Mouse (Mus musculus): ENCODE measurements at regions not wholly inside any gene's neighbourhood (a gene's known extent, or its start where the extent isn't known, plus 50 kb on each side); places are given as distances from the start of the nearest gene placed in this dataset.

GRCm38 (mm10) chr13:101427426-101428221 is 340.4 kb downstream of the Pik3r1 start:
- Histone ChIP-seq H3K4me3 (replicated peaks in 1 of 3; ENCODE audit: low read depth in 2 of 3, low read length in 2 of 3, poor library complexity in 1 of 3) (no peak overlapping the region), H3K4me1 (ENCODE audit: control insufficient read depth in 1 of 2, insufficient read depth in 2 of 2) (no peaks in the 10 kb centered on the region), H3K27me3 (replicated peaks) (no peaks in the 10 kb centered on the region), H3K79me2 (replicated peaks; ENCODE audit: control insufficient read depth, extremely low read depth, insufficient read depth, poor library complexity, severe bottlenecking) (no peaks in the 10 kb centered on the region), H3K9ac (ENCODE audit: insufficient read depth, low read depth) (no peak overlapping the region), H3K4me2 (ENCODE audit: insufficient read depth, low read depth, poor library complexity, severe bottlenecking) (no peak overlapping the region), H3K9me3 (replicated peaks; ENCODE audit: low read length) (no peaks in the 10 kb centered on the region), H3K36me3 (replicated peaks in 1 of 2; ENCODE audit: control insufficient read depth in 1 of 2, insufficient read depth in 1 of 2, low read length in 1 of 2) (no peaks in the 10 kb centered on the region), H3K27ac (ENCODE audit: insufficient read depth, low read depth) (no peak overlapping the region)
- no peak for DNase-seq (ENCODE audit: extremely low read depth)
- dilution Hi-C loops (cut with MboI; ENCODE audit: extremely low pct_ligation_motif_present, extremely low pct_unique_long_range_greater_than_20kb, low sequenced_read_pairs) (no loop called here), in situ Hi-C loops (cut with MboI; ENCODE audit: low pct_ligation_motif_present, low pct_unique_long_range_greater_than_20kb, low sequenced_read_pairs) (no loop called here)
- TF ChIP-seq USF2 (conservative IDR thresholded peaks at IDR 0.05; ENCODE audit: low read depth, low read length) (no peak), BHLHE40 (IDR thresholded peaks at IDR 0.05; ENCODE audit: low read depth, low read length) (no peak), USF1 (IDR thresholded peaks at IDR 0.05; ENCODE audit: low read depth, low read length) (no peak), RAD21 (IDR thresholded peaks at IDR 0.05; ENCODE audit: low read depth, low read length) (no peak), ZNF384 (IDR thresholded peaks at IDR 0.05; ENCODE audit: low read depth, low read length) (no peak), MAX (IDR thresholded peaks at IDR 0.05; ENCODE audit: low read length) (no peak), MAZ (IDR thresholded peaks at IDR 0.05; ENCODE audit: low read depth, low read length) (no peak), MXI1 (IDR thresholded peaks at IDR 0.05; ENCODE audit: low read depth, low read length) (no peak), ZC3H11A (IDR thresholded peaks at IDR 0.05; ENCODE audit: low read depth, low read length) (no peak), POLR2AphosphoS2 (IDR thresholded peaks at IDR 0.05; ENCODE audit: low read depth, low read length) (no peak), MEF2A (IDR thresholded peaks at IDR 0.05; ENCODE audit: borderline replicate concordance, low read depth, low read length) (no peak), MAFK (IDR thresholded peaks at IDR 0.05; ENCODE audit: insufficient replicate concordance, low read length) (no peak), EP300 (IDR thresholded peaks at IDR 0.05; ENCODE audit: low read length) (no peak), SMC3 (IDR thresholded peaks at IDR 0.05; ENCODE audit: low read depth, low read length) (no peak), POLR2A (IDR thresholded peaks at IDR 0.05; ENCODE audit: low read depth, low read length) (no peak), TCF12 (IDR thresholded peaks at IDR 0.05; ENCODE audit: low read depth, low read length) (no peak), NRF1 (IDR thresholded peaks at IDR 0.05; ENCODE audit: low read depth, low read length) (no peak), KAT2A (IDR thresholded peaks at IDR 0.05; ENCODE audit: insufficient replicate concordance, low read length) (no peak), NELFE (IDR thresholded peaks at IDR 0.05; ENCODE audit: low read depth, low read length) (no peak), TBP (conservative IDR thresholded peaks at IDR 0.05; ENCODE audit: low read depth, low read length) (no peak)

DNA sequence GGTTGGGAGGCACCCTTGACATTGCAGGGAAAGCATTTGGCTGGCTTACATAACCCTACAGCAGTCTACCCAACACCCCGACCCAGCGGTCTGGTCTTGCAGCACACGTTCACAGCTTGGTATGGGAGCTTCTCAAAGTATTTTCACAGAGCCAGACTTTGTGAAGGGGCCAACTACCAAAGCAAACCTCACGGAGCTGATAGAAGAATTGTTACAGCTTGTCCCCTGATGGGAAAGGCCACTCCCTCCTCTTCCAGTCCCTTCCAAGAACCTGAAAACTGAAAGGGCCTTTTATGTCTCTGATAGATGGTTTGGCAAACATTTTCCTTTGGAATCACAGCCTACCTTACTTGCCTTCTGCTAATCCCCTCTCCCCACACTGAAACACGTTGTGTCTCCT is 341.6 kb downstream of the Pik3r1 start:
- dilution Hi-C loops (cut with MboI; ENCODE audit: extremely low pct_ligation_motif_present, extremely low pct_unique_long_range_greater_than_20kb, low sequenced_read_pairs): no loop called here
- no peaks in the 10 kb centered on the region for H3K27me3 ChIP-seq (replicated peaks)
- no peak overlapping the region for H3K4me3 ChIP-seq (replicated peaks in 1 of 3; ENCODE audit: low read depth in 2 of 3, low read length in 2 of 3, poor library complexity in 1 of 3)
- H3K4me1 ChIP-seq (ENCODE audit: control insufficient read depth in 1 of 2, insufficient read depth in 2 of 2): no peaks in the 10 kb centered on the region
- H3K36me3 ChIP-seq (replicated peaks in 1 of 2; ENCODE audit: control insufficient read depth in 1 of 2, insufficient read depth in 1 of 2, low read length in 1 of 2): no peaks in the 10 kb centered on the region
- H3K9ac ChIP-seq (ENCODE audit: insufficient read depth, low read depth): no peak overlapping the region
- DNase-seq (ENCODE audit: extremely low read depth): no peak
- no peak overlapping the region for H3K4me2 ChIP-seq (ENCODE audit: insufficient read depth, low read depth, poor library complexity, severe bottlenecking)
- no peak overlapping the region for H3K27ac ChIP-seq (ENCODE audit: insufficient read depth, low read depth)
- H3K79me2 ChIP-seq (replicated peaks; ENCODE audit: control insufficient read depth, extremely low read depth, insufficient read depth, poor library complexity, severe bottlenecking): no peaks in the 10 kb centered on the region
- no peaks in the 10 kb centered on the region for H3K9me3 ChIP-seq (replicated peaks; ENCODE audit: low read length)
- TF ChIP-seq KAT2A (IDR thresholded peaks at IDR 0.05; ENCODE audit: insufficient replicate concordance, low read length): no peak
- TF ChIP-seq BHLHE40 (IDR thresholded peaks at IDR 0.05; ENCODE audit: low read depth, low read length): no peak
- TF ChIP-seq MAZ (IDR thresholded peaks at IDR 0.05; ENCODE audit: low read depth, low read length): no peak
- TF ChIP-seq MEF2A (IDR thresholded peaks at IDR 0.05; ENCODE audit: borderline replicate concordance, low read depth, low read length): no peak
- no peak for TF ChIP-seq POLR2AphosphoS2 (IDR thresholded peaks at IDR 0.05; ENCODE audit: low read depth, low read length)
- no peak for TF ChIP-seq E2F4 (IDR thresholded peaks at IDR 0.05; ENCODE audit: insufficient replicate concordance, low read depth, low read length)
- TF ChIP-seq NELFE (IDR thresholded peaks at IDR 0.05; ENCODE audit: low read depth, low read length): no peak
- no peak for TF ChIP-seq ZKSCAN1 (IDR thresholded peaks at IDR 0.05; ENCODE audit: borderline replicate concordance, low read depth, low read length)
- in situ Hi-C loops (cut with MboI; ENCODE audit: low pct_ligation_motif_present, low pct_unique_long_range_greater_than_20kb, low sequenced_read_pairs): no loop called here

Data from CH12.LX (cell line).